Mouse (Mus musculus) MN1 (cell line): ENCODE measurements around the gene Emx2.

Experiments
- DNase-seq: peaks from one replicate; pipeline ENCODE4 v3.0.0-alpha.2; 2016; ENCODE audit warnings: low spot score

The Emx2 gene

DNA sequence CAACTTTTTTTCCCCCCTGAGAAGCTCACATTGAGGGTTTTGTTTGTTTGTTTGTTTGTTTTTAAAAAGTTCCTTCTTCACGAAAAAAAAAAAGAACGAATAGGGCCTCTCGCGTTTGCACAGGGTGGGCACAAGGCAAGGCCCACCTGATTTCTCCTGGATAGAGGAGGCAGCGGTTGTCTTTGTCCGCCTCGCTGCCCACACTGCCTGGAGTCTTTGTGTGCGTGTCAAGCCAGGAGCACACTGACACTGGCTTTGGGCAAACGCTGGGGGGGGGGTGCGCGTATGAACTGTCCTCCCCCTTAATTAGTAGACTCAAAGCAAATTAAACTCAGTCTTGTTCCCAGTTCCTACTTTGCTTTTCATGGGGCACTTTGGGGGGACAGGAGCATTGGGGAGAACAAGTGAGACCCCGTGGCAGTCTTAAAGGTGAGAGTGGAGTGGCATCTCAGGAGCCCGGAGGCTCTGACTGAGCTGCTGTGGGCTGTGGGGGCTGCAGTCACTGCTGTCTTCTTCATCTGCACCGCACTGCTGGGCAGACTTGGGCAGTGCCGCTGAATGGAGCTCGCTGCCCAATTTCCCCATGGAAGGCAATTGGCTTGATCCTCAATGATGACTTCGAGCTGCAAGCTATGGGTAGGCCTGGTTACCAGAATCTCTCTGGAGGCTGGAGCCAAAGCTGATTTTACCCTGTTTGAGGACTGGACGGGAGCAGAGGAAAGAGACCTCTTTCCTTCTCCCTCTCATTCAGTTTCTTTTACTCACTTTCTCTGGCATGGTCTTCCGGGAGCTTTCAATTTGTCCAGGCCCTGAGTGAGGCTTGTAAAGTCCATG is 4.5 kb downstream of the Emx2 start:
- no peak for DNase-seq

DNA sequence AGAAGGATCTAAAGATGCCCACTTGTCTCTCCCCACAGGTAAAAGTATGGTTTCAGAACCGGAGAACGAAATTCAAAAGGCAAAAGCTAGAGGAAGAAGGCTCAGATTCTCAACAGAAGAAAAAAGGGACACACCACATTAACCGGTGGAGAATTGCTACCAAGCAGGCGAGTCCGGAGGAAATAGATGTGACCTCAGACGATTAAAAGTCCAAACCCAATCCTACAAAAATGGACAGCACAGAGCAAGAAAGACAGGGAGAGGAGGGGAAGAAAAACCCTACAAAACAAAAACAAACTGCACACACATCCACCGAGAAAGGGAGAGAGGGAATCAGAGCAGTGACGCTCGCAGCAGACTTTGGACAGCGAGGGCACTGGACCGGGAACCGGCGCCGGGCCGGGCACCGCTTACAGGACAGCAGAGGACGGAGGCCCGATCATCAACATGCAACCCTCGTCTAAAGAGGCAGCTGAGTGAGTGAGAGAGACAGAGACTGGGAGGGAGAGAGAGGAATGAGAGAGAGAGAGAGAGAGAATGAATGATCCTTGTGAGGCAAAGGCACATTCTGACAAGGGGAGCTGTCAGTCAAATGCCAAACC is 5.8 kb downstream of the Emx2 start:
- no peak for DNase-seq

GRCm38 (mm10) chr19:59465281-59465680 is 7.1 kb downstream of the Emx2 start:
- no peak for DNase-seq

DNA sequence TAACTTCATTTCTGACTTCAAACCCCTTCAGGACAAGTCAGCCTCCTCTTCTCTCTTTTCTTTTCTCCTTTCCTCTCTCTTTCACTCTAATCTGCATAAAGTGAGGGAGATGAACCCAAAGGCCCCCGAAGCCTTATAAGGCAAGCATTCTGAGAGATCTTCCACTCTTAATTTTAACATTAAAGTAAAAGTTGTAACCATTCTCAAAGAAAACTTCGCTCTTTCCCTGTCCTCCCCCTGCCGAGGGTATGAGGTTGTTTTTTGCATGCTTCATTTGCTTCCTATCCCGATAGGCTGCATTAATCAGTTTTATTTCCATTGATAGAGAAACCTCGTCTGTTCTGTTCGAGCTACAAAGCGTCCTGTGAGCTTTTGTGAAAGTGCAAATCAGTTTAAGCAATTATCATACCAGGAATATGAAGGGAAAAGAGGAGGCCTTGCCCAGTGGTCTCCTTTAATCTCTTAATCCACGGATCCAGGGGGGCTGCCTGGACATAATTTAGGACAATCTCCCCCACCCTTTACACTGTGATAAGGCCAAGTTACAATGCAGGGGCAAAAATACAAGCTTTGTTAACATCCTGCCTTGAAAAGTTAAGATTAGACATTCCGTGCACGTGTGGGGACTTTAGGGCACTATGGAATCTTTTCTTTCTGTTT is 7.7 kb downstream of the Emx2 start:
- DNase-seq = no peak

GRCm38 (mm10) chr19:59466417-59466937 is 8.3 kb downstream of the Emx2 start:
- no peak for DNase-seq

- DNase-seq = no peak
Observed at GRCm38 (mm10) chr19:59467016-59467412, 8.8 kb downstream of the Emx2 start.

GRCm38 (mm10) chr19:59467413-59468064 is 9.4 kb downstream of the Emx2 start:
- no peak for DNase-seq

DNA sequence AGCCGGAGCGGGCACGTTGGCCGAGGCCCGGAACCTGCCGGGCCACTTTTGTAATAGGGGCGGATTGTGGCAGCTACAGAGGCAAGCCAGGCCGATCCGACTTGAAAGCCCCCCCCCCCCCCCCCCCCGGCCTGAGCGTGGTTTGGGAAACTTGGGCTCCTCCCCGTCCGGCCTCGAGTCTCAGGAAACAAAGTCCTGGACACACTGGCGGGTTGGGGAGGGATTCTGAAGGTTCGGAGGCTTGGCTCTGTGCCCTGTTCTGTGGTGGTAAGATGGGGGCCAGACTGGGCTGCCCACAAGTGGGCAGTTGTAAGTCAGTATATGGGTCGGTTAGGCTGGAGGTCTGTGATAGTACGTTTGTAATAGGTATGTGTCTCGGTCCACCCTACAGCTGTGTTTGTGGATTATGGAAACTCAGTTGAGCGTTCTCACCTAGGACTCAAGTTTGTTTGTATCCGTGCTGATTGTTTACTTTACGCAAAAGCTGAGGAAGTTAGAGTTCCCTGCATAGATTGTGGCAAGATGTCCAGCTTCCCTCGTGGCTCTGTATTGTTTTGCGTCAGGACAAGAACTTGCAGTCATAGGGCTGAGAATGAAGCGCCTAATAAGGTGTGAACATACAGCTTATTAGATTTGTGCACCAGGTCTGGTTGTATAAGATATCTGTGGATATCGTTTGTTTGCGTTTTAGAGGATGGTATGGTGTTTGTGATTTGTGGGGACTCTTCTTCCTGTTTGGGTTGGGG is 10.1 kb downstream of the Emx2 start:
- no peak for DNase-seq

GRCm38 (mm10) chr19:59469035-59469949 is 11.1 kb downstream of the Emx2 start:
- no peak for DNase-seq

DNA sequence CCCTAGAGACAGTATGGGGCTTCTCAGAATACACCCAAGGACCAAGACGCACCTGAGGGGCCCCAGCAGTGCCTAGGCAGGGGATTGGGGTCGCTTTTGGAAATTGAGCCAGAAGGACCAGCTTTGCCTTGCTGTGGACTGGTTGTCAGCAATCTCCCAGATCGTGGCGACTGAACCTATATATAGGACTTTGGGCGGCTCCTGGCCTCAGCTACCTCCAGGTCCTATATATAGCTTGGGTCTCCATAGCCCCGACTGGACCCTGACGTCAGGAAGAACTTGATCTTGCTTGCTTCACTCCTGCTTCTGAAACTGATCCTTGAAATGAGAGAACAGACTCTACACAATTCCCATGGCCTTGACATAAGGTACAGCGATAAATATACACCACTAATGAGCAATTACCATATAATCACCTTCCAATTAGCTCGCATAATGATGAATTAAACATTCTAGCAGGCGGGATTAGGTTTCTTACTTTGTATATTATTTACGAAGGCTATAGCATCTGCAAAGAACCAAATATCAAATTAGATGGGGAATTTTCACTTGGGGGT is 12.0 kb downstream of the Emx2 start:
- DNase-seq = no peak

GRCm38 (mm10) chr19:59470913-59471312 is 12.7 kb downstream of the Emx2 start:
- DNase-seq = no peak

DNA sequence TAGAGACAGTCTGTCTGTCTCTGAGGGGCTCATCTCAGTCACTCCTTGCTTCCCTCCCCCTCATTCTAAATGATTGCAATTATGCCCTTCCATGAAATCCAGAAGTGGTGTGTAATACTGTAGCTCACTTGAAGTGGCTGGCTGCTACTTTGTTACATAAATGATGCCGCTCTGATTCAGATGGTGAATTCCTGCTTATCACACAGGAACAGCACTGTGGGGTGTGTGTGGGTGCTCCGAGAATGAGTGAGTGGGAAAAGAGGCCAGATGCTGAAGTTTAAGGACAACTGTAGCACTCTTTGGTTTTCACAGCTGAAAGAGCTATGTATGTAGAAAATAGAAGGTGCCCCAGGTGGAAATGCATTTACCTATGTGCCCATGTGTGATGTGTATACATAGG is 14.7 kb downstream of the Emx2 start:
- DNase-seq = no peak

- no peak for DNase-seq
Observed at GRCm38 (mm10) chr19:59479912-59480311, 21.7 kb downstream of the Emx2 start.

- DNase-seq = no peak
Observed at GRCm38 (mm10) chr19:59480563-59480962, 22.4 kb downstream of the Emx2 start.

GRCm38 (mm10) chr19:59492258-59492657 is 34.1 kb downstream of the Emx2 start:
- no peak for DNase-seq

- no peak for DNase-seq
Observed at GRCm38 (mm10) chr19:59496832-59497231, 38.7 kb downstream of the Emx2 start.

GRCm38 (mm10) chr19:59508896-59509295 is 50.7 kb downstream of the Emx2 start:
- DNase-seq = no peak

GRCm38 (mm10) chr19:59513181-59513580 is 55.0 kb downstream of the Emx2 start:
- DNase-seq = no peak
